Mouse (Mus musculus) midbrain, postnatal 0 days (tissue): ENCODE measurements around the gene Atp5j. TPM values are rescaled to one million over a fixed set of nuclear protein-coding genes. Genes with fewer than 3 reads are reported as not detected.

ENCODE experiments used
- ATAC-seq: fragments of 200-750 bp; cut with Nextera tagmentation; 2 replicates; pipeline ENCODE4 v1.8.0; 2017; ENCODE audit warnings: moderate number of reproducible peaks, mild to moderate bottlenecking, moderate TSS enrichment, moderate library complexity; ENCODE audit not compliant: low FRiP score
- DNase-seq: peaks from one replicate; pipeline ENCODE4 v3.0.0-alpha.2; 2015; ENCODE audit warnings: low spot score
- H3K27ac ChIP-seq: fragments of 300-500 bp; sonication (generic); 2 replicates; pipeline ENCODE4 v1.5.1; 2014; ENCODE audit warnings: low read depth, mild to moderate bottlenecking, low read length, mixed read lengths
- H3K27me3 ChIP-seq: fragments of 300-500 bp; sonication (generic); 2 replicates; pipeline ENCODE4 v1.6.1; 2014; ENCODE audit warnings: low read length, control low read depth, mixed read lengths; ENCODE audit not compliant: insufficient read depth
- H3K36me3 ChIP-seq: fragments of 300-500 bp; sonication (generic); 2 replicates; pipeline ENCODE4 v1.6.1; 2014; ENCODE audit warnings: low read length, control low read depth, mixed read lengths; ENCODE audit not compliant: insufficient read depth
- H3K4me1 ChIP-seq: fragments of 300-500 bp; sonication (generic); 2 replicates; pipeline ENCODE4 v1.6.1; 2014; ENCODE audit warnings: mild to moderate bottlenecking, control low read depth, antibody characterized with exemption, low read length, mixed read lengths; ENCODE audit not compliant: insufficient read depth
- H3K4me2 ChIP-seq: fragments of 300-500 bp; sonication (generic); 2 replicates; pipeline ENCODE4 v1.6.1; 2014; ENCODE audit warnings: low read depth, mild to moderate bottlenecking, low read length, mixed read lengths; ENCODE audit not compliant: poor library complexity, severe bottlenecking
- H3K4me3 ChIP-seq: fragments of 300-500 bp; sonication (generic); 2 replicates; pipeline ENCODE4 v1.5.1; 2014; ENCODE audit warnings: low read depth, mild to moderate bottlenecking, low read length, moderate library complexity
- H3K9ac ChIP-seq: fragments of 300-500 bp; sonication (generic); replicated peaks from 2 replicates; pipeline ENCODE4 v1.6.1; 2014; ENCODE audit warnings: mild to moderate bottlenecking, low read length, moderate library complexity, mixed read lengths; ENCODE audit not compliant: poor library complexity, severe bottlenecking
- H3K9me3 ChIP-seq: fragments of 300-500 bp; sonication (generic); 2 replicates; pipeline ENCODE4 v1.6.1; 2016; ENCODE audit warnings: low read length, control low read depth
- CTCF ChIP-seq: IDR thresholded peaks from 2 replicates; pipeline ENCODE4 v1.5.1; 2016; ENCODE audit warnings: antibody characterized with exemption, mild to moderate bottlenecking
- WGBS: fragments of 180-500 bp; shearing (Covaris S2); extraction: QIAGEN DNeasy Blood & Tissue Kit; methylation state at CpG from one replicate; pipeline ENCODE4 v1.1.7; 2014; 5-methylcytosine and 5-hydroxymethylcytosine counted together
- polyA plus RNA-seq: library from polyadenylated mRNA; unstranded; fragments of >200 nt; fragmentation: Nextera tagmentation; extraction: Ambion mirVana; gene quantifications from 2 replicates; pipeline ENCODE4 v1.2.1, GENCODE M21; 2015
- total RNA-seq: library from RNA; depleted of rRNA; stranded (reverse); fragments of >200 nt; gene quantifications from 2 replicates; pipeline ENCODE4 v1.2.3, GENCODE M21; 2014

Atp5j gene
- total and polyA plus RNA-seq, 2 experiments from 2014 or later: 124 to 880 TPM

DNA sequence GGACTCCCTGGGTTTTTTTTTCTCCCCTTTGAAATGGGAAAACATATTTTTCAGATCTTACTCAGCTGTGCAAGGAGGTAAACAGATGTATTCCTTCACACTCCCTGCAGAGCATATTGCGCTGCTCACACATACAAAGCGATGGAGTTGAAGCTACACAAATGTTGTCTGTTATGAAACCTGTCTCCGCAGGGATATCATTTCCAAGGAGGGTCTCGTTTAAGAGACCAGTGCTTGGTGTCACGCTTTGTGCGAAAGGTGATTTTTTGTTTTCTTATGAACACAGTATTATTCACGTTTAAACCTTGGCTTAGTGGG is 40.3 kb upstream of the Atp5j start:
- WGBS: 73% methylated on average over 7 of the region's 7 CpGs
- H3K4me2 ChIP-seq: no peak overlapping the region

GRCm38 (mm10) chr16:84875012-84875717 is 39.7 kb upstream of the Atp5j start:
- Histone ChIP-seq H3K9ac (no peak overlapping the region), H3K27ac (no peak overlapping the region), H3K4me1 (no peaks in the 10 kb centered on the region), H3K9me3 (no peaks in the 10 kb centered on the region), H3K4me2 (peak overlapping the region; percentile 30), H3K36me3 (no peaks in the 10 kb centered on the region), H3K27me3 (no peaks in the 10 kb centered on the region), H3K4me3 (no peak overlapping the region)
- TF ChIP-seq CTCF: peak; percentile 73
- DNase-seq: peak; percentile 52
- 70% methylated on average over 24 of the region's 24 CpGs for WGBS
- ATAC-seq: peak; percentile 76; the same call in 1 of the 2 replicates

More for the DNA sequence above, 40.3 kb upstream of the Atp5j start:
- Histone ChIP-seq H3K27ac (no peak overlapping the region), H3K4me1 (no peaks in the 10 kb centered on the region), H3K9ac (no peak overlapping the region), H3K9me3 (no peaks in the 10 kb centered on the region), H3K27me3 (no peaks in the 10 kb centered on the region), H3K4me3 (no peak overlapping the region), H3K36me3 (no peaks in the 10 kb centered on the region)
- DNase-seq (peak; percentile 4), ATAC-seq (no peak)
- TF ChIP-seq CTCF: no peak

DNA sequence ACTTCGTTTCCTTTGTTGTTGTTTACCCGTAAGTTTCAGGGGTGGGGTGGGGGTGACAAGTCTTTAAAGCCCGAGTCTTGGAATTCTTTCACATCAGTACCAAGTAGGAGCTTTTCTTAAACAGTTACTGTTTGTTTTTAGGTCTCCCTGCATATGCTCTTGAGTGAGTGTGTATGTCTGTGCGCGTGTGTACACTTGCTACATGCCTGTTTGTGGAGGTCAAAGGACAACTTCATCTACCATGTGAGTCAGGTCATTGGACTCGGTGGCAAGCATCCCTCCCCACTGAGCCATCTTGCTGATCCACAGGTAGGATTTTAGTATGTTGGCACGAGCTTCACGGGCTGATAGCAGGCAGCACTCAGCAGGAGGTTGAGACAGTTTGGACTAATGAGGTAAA is 38.4 kb upstream of the Atp5j start:
- Histone ChIP-seq H3K9ac (no peak overlapping the region), H3K4me2 (no peak overlapping the region), H3K36me3 (no peaks in the 10 kb centered on the region), H3K9me3 (no peaks in the 10 kb centered on the region), H3K4me1 (no peaks in the 10 kb centered on the region), H3K27me3 (no peaks in the 10 kb centered on the region), H3K27ac (no peak overlapping the region), H3K4me3 (no peak overlapping the region)
- WGBS: 83% methylated on average over 8 of the region's 8 CpGs
- DNase-seq (no peak), ATAC-seq (no peak)
- no peak for TF ChIP-seq CTCF

DNA sequence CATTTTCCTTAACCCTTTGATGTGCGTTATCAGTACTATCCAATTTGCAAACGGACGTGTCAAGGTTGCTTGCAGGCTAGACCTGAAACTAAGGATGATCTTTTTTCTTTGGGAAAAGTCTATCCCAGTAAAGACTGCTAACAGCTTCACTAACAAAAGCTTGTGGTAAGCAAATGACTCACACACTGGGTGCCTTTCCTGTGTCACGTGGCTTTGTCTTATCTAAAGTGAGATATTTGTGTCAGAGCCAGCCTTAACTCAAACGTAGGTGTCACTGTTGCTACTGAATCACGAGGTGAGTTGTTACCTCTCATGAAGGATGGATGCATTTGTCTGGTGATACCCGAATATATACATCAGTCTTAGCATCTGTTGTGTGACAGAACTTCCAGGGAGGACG is 29.2 kb upstream of the Atp5j start:
- 89% methylated on average over 8 of the region's 8 CpGs for WGBS
- no peak overlapping the region for H3K4me2 ChIP-seq
- no peaks in the 10 kb centered on the region for H3K36me3 ChIP-seq
- no peak for DNase-seq
- no peak overlapping the region for H3K4me3 ChIP-seq
- no peaks in the 10 kb centered on the region for H3K27me3 ChIP-seq
- TF ChIP-seq CTCF: no peak
- no peak overlapping the region for H3K27ac ChIP-seq
- no peaks in the 10 kb centered on the region for H3K4me1 ChIP-seq
- no peaks in the 10 kb centered on the region for H3K9me3 ChIP-seq
- no peak for ATAC-seq
- no peak overlapping the region for H3K9ac ChIP-seq

DNA sequence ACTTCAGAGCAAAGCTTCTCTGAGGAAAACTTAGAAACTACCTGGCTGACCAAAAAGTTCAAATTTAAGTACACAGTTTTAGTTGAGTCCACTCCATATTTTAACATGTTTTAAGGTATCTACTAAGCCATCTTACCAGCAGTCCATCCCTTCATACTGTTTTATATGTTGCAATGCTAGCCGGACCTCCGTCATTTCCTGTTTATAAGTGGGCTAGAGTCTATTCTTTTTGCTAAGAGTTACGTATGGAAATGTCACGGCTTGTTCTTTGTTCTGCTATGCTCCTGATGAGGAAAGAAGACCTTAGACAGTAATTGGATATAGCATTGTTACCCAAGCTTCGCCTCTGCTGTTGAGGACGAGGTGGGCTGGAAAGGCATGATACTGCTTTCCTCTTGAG is 18.1 kb upstream of the Atp5j start:
- WGBS: 95% methylated on average over 6 of the region's 6 CpGs
- Histone ChIP-seq H3K9me3 (no peaks in the 10 kb centered on the region), H3K27ac (no peak overlapping the region), H3K4me3 (no peak overlapping the region), H3K27me3 (no peaks in the 10 kb centered on the region), H3K36me3 (peaks cover 41% of the 10 kb centered on the region), H3K9ac (no peak overlapping the region), H3K4me2 (no peak overlapping the region), H3K4me1 (no peaks in the 10 kb centered on the region)
- ATAC-seq (no peak), DNase-seq (no peak)
- TF ChIP-seq CTCF: no peak

GRCm38 (mm10) chr16:84838576-84838975 is 3.2 kb upstream of the Atp5j start:
- TF ChIP-seq CTCF: no peak
- H3K9me3 ChIP-seq: no peaks in the 10 kb centered on the region
- H3K36me3 ChIP-seq: peaks cover 8% of the 10 kb centered on the region; the same call in 1 of the 2 replicates
- H3K4me2 ChIP-seq: no peak overlapping the region
- H3K27me3 ChIP-seq: no peaks in the 10 kb centered on the region
- no peak overlapping the region for H3K9ac ChIP-seq
- WGBS: 71% methylated on average over 2 of the region's 2 CpGs
- no peak for DNase-seq
- no peak overlapping the region for H3K4me3 ChIP-seq
- H3K27ac ChIP-seq: no peak overlapping the region
- no peak for ATAC-seq
- no peaks in the 10 kb centered on the region; the same call in 1 of the 2 replicates for H3K4me1 ChIP-seq
